Mouse (Mus musculus) lung, embryonic 15.5 days (tissue): ENCODE measurements at regions not wholly inside any gene's neighbourhood (a gene's known extent, or its start where the extent isn't known, plus 50 kb on each side); places are given as distances from the start of the nearest gene placed in this dataset.
A peak's percentile ranks its signal among the peaks of the same experiment; 100 is the strongest.

Source experiments
- ATAC-seq: fragments of 200-750 bp; cut with Nextera tagmentation; 2 replicates; pipeline ENCODE4 v1.8.0; 2017; ENCODE audit warnings: moderate number of reproducible peaks, borderline replicate concordance; ENCODE audit not compliant: low FRiP score, low TSS enrichment; ENCODE audit errors: extremely low read depth
- H3K27ac ChIP-seq: fragments of 300-500 bp; sonication (generic); 2 replicates; pipeline ENCODE4 v1.5.1; 2015; ENCODE audit warnings: moderate library complexity, mild to moderate bottlenecking, inconsistent platforms
- H3K27me3 ChIP-seq: fragments of 300-500 bp; sonication (generic); 2 replicates; pipeline ENCODE4 v1.6.1; 2015; ENCODE audit warnings: inconsistent platforms
- H3K36me3 ChIP-seq: fragments of 300-500 bp; sonication (generic); 2 replicates; pipeline ENCODE4 v1.6.1; 2015; ENCODE audit warnings: inconsistent platforms
- H3K4me1 ChIP-seq: fragments of 300-500 bp; sonication (generic); 2 replicates; pipeline ENCODE4 v1.6.1; 2015; ENCODE audit warnings: inconsistent platforms
- H3K4me2 ChIP-seq: fragments of 300-500 bp; sonication (generic); 2 replicates; pipeline ENCODE4 v1.6.1; 2015; ENCODE audit warnings: inconsistent platforms, mild to moderate bottlenecking, moderate library complexity
- H3K4me3 ChIP-seq: fragments of 300-500 bp; sonication (generic); 2 replicates; pipeline ENCODE4 v1.5.1; 2015; ENCODE audit warnings: mild to moderate bottlenecking, inconsistent platforms
- H3K9ac ChIP-seq: fragments of 300-500 bp; sonication (generic); 2 replicates; pipeline ENCODE4 v1.6.1; 2015; ENCODE audit warnings: inconsistent platforms
- H3K9me3 ChIP-seq: fragments of 300-500 bp; sonication (generic); 2 replicates; pipeline ENCODE4 v1.6.1; 2016; ENCODE audit warnings: inconsistent platforms
- WGBS: fragments of 180-500 bp; shearing (Covaris S2); methylation state at CpG from one replicate; pipeline ENCODE4 v1.1.7; 2015; 5-methylcytosine and 5-hydroxymethylcytosine counted together

- Histone ChIP-seq H3K4me3 (no peak overlapping the region), H3K4me1 (no peaks in the 10 kb centered on the region), H3K9me3 (no peaks in the 10 kb centered on the region), H3K27ac (no peak overlapping the region), H3K9ac (no peak overlapping the region), H3K27me3 (no peaks in the 10 kb centered on the region), H3K4me2 (no peak overlapping the region), H3K36me3 (no peaks in the 10 kb centered on the region)
- ATAC-seq, result no peak
These were observed 234.7 kb downstream of the Rnd3 start for GRCm38 (mm10) chr2:50914176-50914575.

GRCm38 (mm10) chr2:50908762-50909161, 240.1 kb downstream of the Rnd3 start:
- H3K4me2 ChIP-seq, result no peak overlapping the region
- no peak overlapping the region for H3K27ac ChIP-seq
- no peak overlapping the region for H3K9ac ChIP-seq
- WGBS, result 44% methylated on average over 3 of the region's 3 CpGs
- H3K4me3 ChIP-seq, result no peak overlapping the region
- H3K36me3 ChIP-seq, result no peaks in the 10 kb centered on the region
- 0 out of 2 replicates have a peak, but pooled peaks have one; percentile 46 for ATAC-seq
- no peaks in the 10 kb centered on the region for H3K9me3 ChIP-seq
- H3K4me1 ChIP-seq, result no peaks in the 10 kb centered on the region
- H3K27me3 ChIP-seq, result no peaks in the 10 kb centered on the region

GRCm38 (mm10) chr2:50902701-50903100, 246.2 kb downstream of the Rnd3 start:
- no peaks in the 10 kb centered on the region for H3K9me3 ChIP-seq
- ATAC-seq, result no peak
- H3K36me3 ChIP-seq, result no peaks in the 10 kb centered on the region
- H3K27me3 ChIP-seq, result no peaks in the 10 kb centered on the region
- H3K4me1 ChIP-seq, result no peaks in the 10 kb centered on the region
- no peak overlapping the region for H3K4me2 ChIP-seq
- no peak overlapping the region for H3K9ac ChIP-seq
- no peak overlapping the region for H3K4me3 ChIP-seq
- 56% methylated on average over 8 of the region's 8 CpGs for WGBS
- H3K27ac ChIP-seq, result no peak overlapping the region

GRCm38 (mm10) chr2:50902220-50902619, 246.7 kb downstream of the Rnd3 start:
- ATAC-seq, result no peak
- Histone ChIP-seq H3K4me1 (no peaks in the 10 kb centered on the region), H3K9ac (no peak overlapping the region), H3K4me3 (no peak overlapping the region), H3K9me3 (no peaks in the 10 kb centered on the region), H3K27ac (no peak overlapping the region), H3K4me2 (no peak overlapping the region), H3K36me3 (no peaks in the 10 kb centered on the region), H3K27me3 (no peaks in the 10 kb centered on the region)
- 52% methylated on average over 9 of the region's 9 CpGs for WGBS

GRCm38 (mm10) chr2:50888992-50889391, 259.9 kb downstream of the Rnd3 start:
- H3K4me1 ChIP-seq, result peaks cover 11% of the 10 kb centered on the region
- 63% methylated on average over 5 of the region's 5 CpGs for WGBS

GRCm38 (mm10) chr2:50887954-50888353, 261.0 kb downstream of the Rnd3 start:
- Histone ChIP-seq H3K27ac (no peak overlapping the region), H3K9ac (no peak overlapping the region), H3K4me3 (no peak overlapping the region), H3K4me1 (peaks cover 11% of the 10 kb centered on the region), H3K9me3 (no peaks in the 10 kb centered on the region), H3K4me2 (no peak overlapping the region), H3K27me3 (no peaks in the 10 kb centered on the region), H3K36me3 (no peaks in the 10 kb centered on the region)
- ATAC-seq, result no peak
- WGBS, result 68% methylated on average over 4 of the region's 4 CpGs

More at GRCm38 (mm10) chr2:50888992-50889391, 259.9 kb downstream of the Rnd3 start:
- ATAC-seq, result no peak; the same call in 1 of the 2 replicates
- H3K27me3 ChIP-seq, result no peaks in the 10 kb centered on the region
- no peaks in the 10 kb centered on the region for H3K36me3 ChIP-seq
- no peak overlapping the region for H3K27ac ChIP-seq
- H3K4me2 ChIP-seq, result no peak overlapping the region
- H3K9ac ChIP-seq, result no peak overlapping the region
- no peak overlapping the region for H3K4me3 ChIP-seq
- no peaks in the 10 kb centered on the region for H3K9me3 ChIP-seq

GRCm38 (mm10) chr2:50885924-50886315, 263.0 kb downstream of the Rnd3 start:
- H3K27me3 ChIP-seq, result no peaks in the 10 kb centered on the region
- H3K4me3 ChIP-seq, result no peak overlapping the region
- H3K4me1 ChIP-seq, result peaks cover 11% of the 10 kb centered on the region
- no peaks in the 10 kb centered on the region for H3K36me3 ChIP-seq
- no peak overlapping the region for H3K9ac ChIP-seq
- H3K27ac ChIP-seq, result 0 out of 2 replicates have a peak overlapping the region, but pooled peaks have one; percentile 10
- ATAC-seq, result no peak
- H3K4me2 ChIP-seq, result no peak overlapping the region
- 38% methylated on average over 7 of the region's 7 CpGs for WGBS
- H3K9me3 ChIP-seq, result no peaks in the 10 kb centered on the region

- 41% methylated on average over 4 of the region's 4 CpGs for WGBS
- no peak overlapping the region for H3K4me2 ChIP-seq
- ATAC-seq, result no peak
- H3K27ac ChIP-seq, result no peak overlapping the region
- no peaks in the 10 kb centered on the region for H3K36me3 ChIP-seq
- no peak overlapping the region for H3K9ac ChIP-seq
- no peaks in the 10 kb centered on the region for H3K9me3 ChIP-seq
- H3K27me3 ChIP-seq, result no peaks in the 10 kb centered on the region
- H3K4me1 ChIP-seq, result peaks cover 11% of the 10 kb centered on the region
- no peak overlapping the region for H3K4me3 ChIP-seq
These were observed 263.5 kb downstream of the Rnd3 start for GRCm38 (mm10) chr2:50885280-50885923.

- H3K4me3 ChIP-seq, result no peak overlapping the region
- no peaks in the 10 kb centered on the region for H3K36me3 ChIP-seq
- H3K27me3 ChIP-seq, result no peaks in the 10 kb centered on the region
- H3K4me2 ChIP-seq, result no peak overlapping the region
- no peak for ATAC-seq
- no peak overlapping the region for H3K9ac ChIP-seq
- H3K27ac ChIP-seq, result no peak overlapping the region
- H3K4me1 ChIP-seq, result peaks cover 12% of the 10 kb centered on the region
- no peaks in the 10 kb centered on the region for H3K9me3 ChIP-seq
- 57% methylated on average over 4 of the region's 4 CpGs for WGBS
These were observed 267.3 kb downstream of the Rnd3 start for GRCm38 (mm10) chr2:50881514-50882038.

- no peaks in the 10 kb centered on the region for H3K9me3 ChIP-seq
- H3K4me2 ChIP-seq, result no peak overlapping the region
- ATAC-seq, result no peak
- peaks cover 9% of the 10 kb centered on the region for H3K4me1 ChIP-seq
- H3K9ac ChIP-seq, result no peak overlapping the region
- no peak overlapping the region for H3K27ac ChIP-seq
- no peaks in the 10 kb centered on the region for H3K27me3 ChIP-seq
- H3K36me3 ChIP-seq, result no peaks in the 10 kb centered on the region
- WGBS, result 88% methylated on average over 4 of the region's 4 CpGs
- H3K4me3 ChIP-seq, result no peak overlapping the region
These were observed 268.1 kb downstream of the Rnd3 start for GRCm38 (mm10) chr2:50880806-50881205.

GRCm38 (mm10) chr2:50877716-50878115, 271.2 kb downstream of the Rnd3 start:
- Histone ChIP-seq H3K27ac (peak overlapping the region; percentile 24; the same call in 1 of the 2 replicates), H3K36me3 (no peaks in the 10 kb centered on the region), H3K9me3 (no peaks in the 10 kb centered on the region), H3K4me3 (no peak overlapping the region), H3K27me3 (no peaks in the 10 kb centered on the region), H3K9ac (no peak overlapping the region), H3K4me2 (peak overlapping the region; percentile 17; the same call in 1 of the 2 replicates), H3K4me1 (peaks cover 7% of the 10 kb centered on the region)
- WGBS, result 50% methylated on average over 17 of the region's 17 CpGs
- ATAC-seq, result peak; percentile 78; the same call in 1 of the 2 replicates

GRCm38 (mm10) chr2:50875072-50875471, 273.8 kb downstream of the Rnd3 start:
- Histone ChIP-seq H3K27me3 (no peaks in the 10 kb centered on the region), H3K9ac (no peak overlapping the region), H3K4me2 (no peak overlapping the region), H3K4me1 (peaks cover 7% of the 10 kb centered on the region), H3K9me3 (no peaks in the 10 kb centered on the region), H3K36me3 (no peaks in the 10 kb centered on the region), H3K4me3 (no peak overlapping the region), H3K27ac (no peak overlapping the region)
- ATAC-seq, result no peak
- 88% methylated on average over 6 of the region's 6 CpGs for WGBS
